Mouse (Mus musculus): ENCODE results near the gene Lfng. TPM values are rescaled to one million over a fixed set of nuclear protein-coding genes. Genes with fewer than 3 reads are reported as not detected.

Lfng gene
- polyA plus RNA-seq, 1 experiment from 2014 or later, result 11.4 TPM

DNA sequence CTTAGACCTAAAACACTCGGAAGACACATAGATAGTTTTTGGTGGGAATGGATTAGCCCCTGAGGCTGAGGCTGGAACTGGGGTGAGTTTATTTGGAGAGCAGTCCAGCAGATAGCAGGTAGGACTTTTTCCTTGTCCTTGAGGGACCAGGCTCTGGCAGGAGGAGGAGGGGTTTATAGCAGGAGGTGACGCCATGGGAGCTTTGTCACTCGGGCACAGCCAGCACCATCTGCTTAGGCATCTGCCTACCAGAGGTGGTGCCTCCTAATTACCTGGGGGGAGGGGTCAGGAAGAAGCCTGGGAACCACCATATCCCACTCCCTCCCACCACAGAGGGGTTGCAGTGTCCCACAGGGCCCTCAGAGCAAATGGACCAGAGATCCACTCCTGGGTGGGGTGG, 1.9 kb upstream of the Lfng start:
- H3K27me3 ChIP-seq (ENCODE audit: control insufficient read depth, insufficient read depth, low read length), result no peaks in the 10 kb centered on the region
- no peaks in the 10 kb centered on the region for H3K36me3 ChIP-seq (ENCODE audit: control insufficient read depth, insufficient read depth, low read length)
- no peak overlapping the region for H3K4me2 ChIP-seq (replicated peaks; ENCODE audit: low read depth)
- no peak for ATAC-seq (ENCODE audit: low FRiP score, low TSS enrichment)
- peaks cover 6% of the 10 kb centered on the region for H3K4me1 ChIP-seq (replicated peaks; ENCODE audit: control insufficient read depth, insufficient read depth)
- H3K9me3 ChIP-seq (ENCODE audit: control insufficient read depth, low read length), result no peaks in the 10 kb centered on the region
- H3K4me3 ChIP-seq (ENCODE audit: low read depth, low read length), result no peak overlapping the region
- no peak for DNase-seq (ENCODE audit: low spot score)
- H3K9ac ChIP-seq (ENCODE audit: low read length), result no peak overlapping the region
- H3K27ac ChIP-seq (replicated peaks), result no peak overlapping the region
- 55% methylated on average over 3 of the region's 3 CpGs for WGBS
- TF ChIP-seq EP300 (optimal IDR thresholded peaks at IDR 0.05) (no peak), CTCF (IDR thresholded peaks at IDR 0.05; ENCODE audit: low read depth) (no peak)

DNA sequence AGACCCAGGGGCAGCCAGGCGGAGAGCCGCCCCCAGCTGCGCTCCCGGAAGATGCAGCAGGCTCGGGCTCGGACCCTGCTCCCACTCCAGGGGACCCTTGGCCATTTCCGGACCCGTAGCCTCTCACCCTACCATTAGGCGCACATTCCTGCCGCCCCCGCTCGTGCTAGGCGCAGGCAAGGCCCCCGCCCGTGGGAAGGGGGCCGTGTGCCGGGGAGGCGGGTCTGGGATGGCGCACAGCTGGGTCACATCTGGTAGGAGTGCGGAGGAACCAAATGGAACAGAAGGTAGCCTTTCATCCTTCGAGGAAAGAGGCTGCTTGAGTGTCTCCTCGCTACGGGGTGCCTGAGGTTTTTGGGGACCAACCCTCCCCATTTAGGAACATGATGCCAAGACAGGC, 734 bp upstream of the Lfng start:
- TF ChIP-seq CTCF (IDR thresholded peaks at IDR 0.05; ENCODE audit: low read depth) (no peak), EP300 (optimal IDR thresholded peaks at IDR 0.05) (no peak)
- H3K4me3 ChIP-seq (ENCODE audit: low read depth, low read length), result peak overlapping the region; percentile 68
- no peak overlapping the region for H3K9ac ChIP-seq (ENCODE audit: low read length)
- H3K27me3 ChIP-seq (ENCODE audit: control insufficient read depth, insufficient read depth, low read length), result no peaks in the 10 kb centered on the region
- WGBS, result 3% methylated on average over 23 of the region's 23 CpGs
- peaks cover 12% of the 10 kb centered on the region for H3K4me1 ChIP-seq (replicated peaks; ENCODE audit: control insufficient read depth, insufficient read depth)
- 0 out of 2 replicates have a peak overlapping the region, but pooled peaks have one; percentile 0 for H3K27ac ChIP-seq (replicated peaks)
- no peak for ATAC-seq (ENCODE audit: low FRiP score, low TSS enrichment)
- peak overlapping the region; percentile 71 for H3K4me2 ChIP-seq (replicated peaks; ENCODE audit: low read depth)
- H3K36me3 ChIP-seq (ENCODE audit: control insufficient read depth, insufficient read depth, low read length), result no peaks in the 10 kb centered on the region
- no peak for DNase-seq (ENCODE audit: low spot score)
- no peaks in the 10 kb centered on the region for H3K9me3 ChIP-seq (ENCODE audit: control insufficient read depth, low read length)

DNA sequence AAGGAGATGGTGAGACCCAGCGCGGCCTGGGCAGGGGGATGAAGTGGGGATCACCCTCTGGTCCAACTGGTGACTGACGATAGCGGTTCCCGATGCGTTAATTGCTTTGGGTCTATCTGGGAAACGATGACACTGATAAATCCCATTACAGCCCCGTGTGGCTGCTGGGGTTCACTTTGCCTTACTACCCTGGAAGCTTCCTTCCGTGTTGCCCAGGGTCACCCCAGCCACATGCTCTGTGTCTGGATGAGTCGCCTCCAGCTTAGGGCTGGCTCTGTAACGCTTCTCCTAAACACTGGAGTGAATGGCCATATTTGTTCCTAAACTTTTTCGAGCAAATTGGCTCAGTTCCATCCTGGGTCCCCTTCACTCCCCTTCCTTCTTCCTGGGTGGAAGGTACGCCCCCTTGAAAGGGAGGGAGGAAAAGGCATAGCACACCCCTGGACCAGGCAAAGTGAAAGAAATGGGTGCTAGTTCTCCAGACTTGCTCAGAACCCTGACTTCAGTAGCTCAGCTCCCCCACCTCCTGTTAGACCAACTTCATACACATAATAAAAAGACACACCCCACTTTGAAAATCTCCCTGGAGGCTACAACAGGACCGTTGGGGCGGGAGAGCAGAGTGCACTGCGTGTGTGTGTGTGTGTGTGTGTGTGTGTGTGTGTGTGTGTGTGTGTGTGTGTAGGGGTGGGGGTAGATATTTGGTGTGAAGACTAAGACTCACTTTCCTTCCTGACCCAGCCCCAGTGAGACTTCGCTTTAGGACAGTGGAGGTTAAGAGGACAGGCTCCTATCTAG, 915 bp downstream of the Lfng start:
- no peak for DNase-seq (ENCODE audit: low spot score)
- no peak for ATAC-seq (ENCODE audit: low FRiP score, low TSS enrichment)
- Histone ChIP-seq H3K27me3 (ENCODE audit: control insufficient read depth, insufficient read depth, low read length) (no peaks in the 10 kb centered on the region), H3K36me3 (ENCODE audit: control insufficient read depth, insufficient read depth, low read length) (no peaks in the 10 kb centered on the region), H3K4me2 (replicated peaks; ENCODE audit: low read depth) (peak overlapping the region; percentile 71), H3K4me1 (replicated peaks; ENCODE audit: control insufficient read depth, insufficient read depth) (peaks cover 17% of the 10 kb centered on the region), H3K27ac (replicated peaks) (peak overlapping the region; percentile 98), H3K9me3 (ENCODE audit: control insufficient read depth, low read length) (no peaks in the 10 kb centered on the region), H3K9ac (ENCODE audit: low read length) (peak overlapping the region; percentile 72), H3K4me3 (ENCODE audit: low read depth, low read length) (peak overlapping the region; percentile 68)
- 5% methylated on average over 16 of the region's 17 CpGs for WGBS
- TF ChIP-seq EP300 (optimal IDR thresholded peaks at IDR 0.05), result no peak
- peak; percentile 27; the same call in 1 of the 2 replicates for TF ChIP-seq CTCF (IDR thresholded peaks at IDR 0.05; ENCODE audit: low read depth)

DNA sequence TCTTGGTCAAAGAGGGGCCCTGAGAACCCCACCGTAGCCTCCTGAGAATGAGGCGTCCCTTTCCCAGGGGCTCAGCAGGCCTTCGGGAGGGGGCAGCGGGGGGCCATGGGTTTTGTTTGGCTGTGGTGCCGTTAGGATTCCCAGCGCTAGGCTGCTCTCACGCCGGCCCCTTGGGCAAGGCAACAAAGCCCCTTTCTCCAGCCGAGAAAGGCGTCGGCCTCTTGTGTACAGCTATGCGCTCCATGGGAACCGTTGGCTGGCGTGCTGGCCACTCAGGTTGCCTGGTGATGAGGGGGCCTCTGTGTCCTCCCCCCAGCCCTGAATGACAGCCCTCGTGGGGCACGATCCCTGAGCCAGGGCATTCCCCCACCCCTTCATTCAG, 1.5 kb downstream of the Lfng start:
- no peaks in the 10 kb centered on the region for H3K36me3 ChIP-seq (ENCODE audit: control insufficient read depth, insufficient read depth, low read length)
- H3K9me3 ChIP-seq (ENCODE audit: control insufficient read depth, low read length), result no peaks in the 10 kb centered on the region
- peak overlapping the region; percentile 72 for H3K9ac ChIP-seq (ENCODE audit: low read length)
- no peak for TF ChIP-seq CTCF (IDR thresholded peaks at IDR 0.05; ENCODE audit: low read depth)
- TF ChIP-seq EP300 (optimal IDR thresholded peaks at IDR 0.05), result no peak
- peak overlapping the region; percentile 98 for H3K27ac ChIP-seq (replicated peaks)
- peaks cover 17% of the 10 kb centered on the region for H3K4me1 ChIP-seq (replicated peaks; ENCODE audit: control insufficient read depth, insufficient read depth)
- WGBS, result 2% methylated on average over 15 of the region's 16 CpGs
- no peaks in the 10 kb centered on the region for H3K27me3 ChIP-seq (ENCODE audit: control insufficient read depth, insufficient read depth, low read length)
- ATAC-seq (ENCODE audit: low FRiP score, low TSS enrichment) (no peak), DNase-seq (ENCODE audit: low spot score) (peak; percentile 50)
- peak overlapping the region; percentile 68 for H3K4me3 ChIP-seq (ENCODE audit: low read depth, low read length)
- peak overlapping the region; percentile 71 for H3K4me2 ChIP-seq (replicated peaks; ENCODE audit: low read depth)

DNA sequence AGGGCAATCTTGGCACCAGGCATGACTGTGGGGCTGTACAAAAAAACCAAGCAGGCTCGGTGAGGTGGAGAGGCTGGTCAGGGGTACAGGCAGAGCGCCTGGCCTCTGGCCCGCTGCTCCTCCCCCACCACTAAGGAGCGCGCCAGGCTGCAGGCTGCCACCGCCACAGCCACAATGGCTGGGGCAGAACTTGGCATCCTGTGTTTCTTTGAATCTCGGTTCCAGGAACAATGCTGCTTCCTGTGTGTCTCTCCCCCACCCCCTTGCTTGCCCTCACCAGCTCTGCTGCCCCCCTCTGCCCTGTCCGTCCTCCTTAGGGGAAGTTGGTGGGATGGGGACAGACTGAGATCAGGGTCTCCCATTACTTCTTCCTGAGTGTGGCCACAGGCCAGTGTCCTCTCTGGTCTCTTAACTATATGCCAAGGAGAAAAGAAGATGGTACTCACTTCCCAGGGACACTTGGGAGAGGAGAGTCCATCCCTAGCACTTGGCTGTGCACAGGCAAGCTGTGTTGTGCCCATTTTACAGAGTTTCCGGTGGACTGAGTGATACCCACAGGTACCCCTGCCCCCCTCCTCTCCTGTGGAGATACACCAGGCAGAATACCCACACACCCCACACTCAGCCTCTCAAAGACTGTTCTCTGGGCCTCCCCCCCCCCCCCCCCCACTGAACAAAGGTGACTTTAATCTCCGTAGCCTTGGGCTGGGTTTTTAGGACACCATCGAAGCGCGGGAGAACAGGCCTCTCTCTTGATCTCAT, 2.6 kb downstream of the Lfng start:
- Histone ChIP-seq H3K36me3 (ENCODE audit: control insufficient read depth, insufficient read depth, low read length) (0 out of 2 replicates have a peak, but pooled peaks cover 3% of the 10 kb centered on the region), H3K4me2 (replicated peaks; ENCODE audit: low read depth) (peak overlapping the region; percentile 71), H3K27me3 (ENCODE audit: control insufficient read depth, insufficient read depth, low read length) (no peaks in the 10 kb centered on the region), H3K27ac (replicated peaks) (peak overlapping the region; percentile 98), H3K4me1 (replicated peaks; ENCODE audit: control insufficient read depth, insufficient read depth) (peaks cover 17% of the 10 kb centered on the region), H3K9ac (ENCODE audit: low read length) (peak overlapping the region; percentile 72), H3K9me3 (ENCODE audit: control insufficient read depth, low read length) (no peaks in the 10 kb centered on the region), H3K4me3 (ENCODE audit: low read depth, low read length) (peak overlapping the region; percentile 68)
- peak; percentile 53 for DNase-seq (ENCODE audit: low spot score)
- TF ChIP-seq CTCF (IDR thresholded peaks at IDR 0.05; ENCODE audit: low read depth), result no peak
- TF ChIP-seq EP300 (optimal IDR thresholded peaks at IDR 0.05), result no peak
- ATAC-seq (ENCODE audit: low FRiP score, low TSS enrichment), result no peak
- WGBS, result 15% methylated on average over 13 of the region's 13 CpGs
